In the genomic region with DNA sequence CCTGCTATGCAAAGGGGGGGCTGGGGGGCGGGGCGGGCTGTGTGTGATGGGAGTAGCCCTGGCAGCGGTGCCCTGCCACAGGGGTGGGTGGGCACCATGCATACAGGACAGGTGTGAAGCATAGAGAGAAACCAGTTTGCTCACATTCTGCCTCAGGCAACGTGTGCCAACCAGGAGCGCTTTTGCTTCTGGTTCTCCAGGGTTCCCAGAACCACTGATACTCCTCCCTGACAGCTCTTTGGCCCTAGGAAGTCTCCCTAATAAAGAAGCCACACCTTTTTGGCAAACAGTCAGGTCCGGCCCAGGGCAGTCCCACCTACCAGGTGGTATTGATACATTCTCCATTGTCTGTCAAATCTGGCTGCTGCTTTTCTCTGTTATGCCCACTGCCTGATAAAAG, we compare ENCODE assay signal across 12 mouse cellular contexts. TPM values are rescaled to one million over a fixed set of nuclear protein-coding genes. Genes with fewer than 3 reads are reported as not detected.
DNase-seq lines count a peak whose midpoint lies in the region; ATAC-seq lines count a peak whose summit lies in the region.
"Had no signal": no experiment of that assay in that cellular context is flagged by ENCODE, and none has a peak within 500 bp of the region (broad histone marks: within the 10 kb centered on the region; RNA-seq: fewer than 3 reads in every experiment).

No protein-coding gene starts in this region.

- no peak for DNase-seq in liver
- no peak for DNase-seq in liver, embryonic 13.5 days
- DNase-seq in layer of hippocampus, adult 18-20 months (ENCODE audit: low spot score in 2 of 2) = no peak
- DNase-seq in ovary, postnatal 10 days (ENCODE audit: low spot score) = no peak
- DNase-seq: cerebellum, adult 9-11 months; gastrocnemius, postnatal 36 days; kidney, postnatal 14 days; spleen, adult 18-20 months had no signal

- H3K27me3 ChIP-seq in liver, embryonic 12.5 days (replicated peaks) = no peaks in the 10 kb centered on the region
- H3K27me3 ChIP-seq in intestine, embryonic 15.5 days (replicated peaks) = no peaks in the 10 kb centered on the region
- no peaks in the 10 kb centered on the region for H3K27me3 ChIP-seq in liver, embryonic 13.5 days
- H3K27me3 ChIP-seq in stomach, embryonic 14.5 days (ENCODE audit: control insufficient read depth, insufficient read depth, low read length) = no peaks in the 10 kb centered on the region
- H3K27me3 ChIP-seq: forebrain, embryonic 13.5 days had no signal

- H3K4me1 ChIP-seq in liver, embryonic 12.5 days = peaks cover 66% of the 10 kb centered on the region
- H3K4me1 ChIP-seq in intestine, embryonic 15.5 days (replicated peaks) = peaks cover 6% of the 10 kb centered on the region; the same call in 1 of the 2 replicates
- peaks cover 89% of the 10 kb centered on the region for H3K4me1 ChIP-seq in liver, embryonic 13.5 days (replicated peaks)
- H3K4me1 ChIP-seq in stomach, embryonic 14.5 days (ENCODE audit: control insufficient read depth, insufficient read depth, low read length) = no peaks in the 10 kb centered on the region
- H3K4me1 ChIP-seq: forebrain, embryonic 13.5 days had no signal

- peak overlapping the region; percentile 23; the same call in 1 of the 2 replicates for H3K27ac ChIP-seq in liver, embryonic 12.5 days
- H3K27ac ChIP-seq in intestine, embryonic 15.5 days = no peak overlapping the region
- H3K27ac ChIP-seq in liver, embryonic 13.5 days = peak overlapping the region; percentile 98
- H3K27ac ChIP-seq in stomach, embryonic 14.5 days (ENCODE audit: low read length) = no peak overlapping the region
- H3K27ac ChIP-seq: forebrain, embryonic 13.5 days had no signal

- no peaks in the 10 kb centered on the region for H3K36me3 ChIP-seq in liver, embryonic 12.5 days
- no peaks in the 10 kb centered on the region for H3K36me3 ChIP-seq in intestine, embryonic 15.5 days
- H3K36me3 ChIP-seq in liver, embryonic 13.5 days = no peaks in the 10 kb centered on the region
- H3K36me3 ChIP-seq in stomach, embryonic 14.5 days (ENCODE audit: control insufficient read depth, insufficient read depth, low read length) = no peaks in the 10 kb centered on the region

- no peak overlapping the region for H3K4me3 ChIP-seq in liver, embryonic 12.5 days
- H3K4me3 ChIP-seq in intestine, embryonic 15.5 days (replicated peaks) = no peak overlapping the region
- H3K4me3 ChIP-seq in liver, embryonic 13.5 days (replicated peaks) = no peak overlapping the region
- H3K4me3 ChIP-seq in stomach, embryonic 14.5 days (ENCODE audit: low read depth, low read length) = no peak overlapping the region
- H3K4me3 ChIP-seq: forebrain, embryonic 13.5 days had no signal

- no peak overlapping the region for H3K4me2 ChIP-seq in liver, embryonic 12.5 days
- no peak overlapping the region for H3K4me2 ChIP-seq in intestine, embryonic 15.5 days (replicated peaks)
- H3K4me2 ChIP-seq in liver, embryonic 13.5 days = no peak overlapping the region
- no peak overlapping the region for H3K4me2 ChIP-seq in stomach, embryonic 14.5 days (replicated peaks; ENCODE audit: low read depth, low read length)
- H3K4me2 ChIP-seq: forebrain, embryonic 13.5 days had no signal

- no peak for ATAC-seq in liver, embryonic 12.5 days
- ATAC-seq in intestine, embryonic 15.5 days = peak; percentile 48
- ATAC-seq in liver, embryonic 13.5 days (ENCODE audit: low read depth) = no peak
- peak; percentile 33; the same call in 1 of the 2 replicates for ATAC-seq in stomach, embryonic 14.5 days (ENCODE audit: insufficient number of reproducible peaks, insufficient read depth, low FRiP score, low read depth)
- ATAC-seq: forebrain, embryonic 13.5 days had no signal

- H3K9ac ChIP-seq in liver, embryonic 12.5 days = no peak overlapping the region
- no peak overlapping the region for H3K9ac ChIP-seq in intestine, embryonic 15.5 days
- no peak overlapping the region for H3K9ac ChIP-seq in liver, embryonic 13.5 days
- H3K9ac ChIP-seq in stomach, embryonic 14.5 days (replicated peaks; ENCODE audit: low read depth, low read length) = no peak overlapping the region
- H3K9ac ChIP-seq: forebrain, embryonic 13.5 days had no signal

- 59% methylated on average over 6 of the region's 6 CpGs for WGBS in liver, embryonic 12.5 days (ENCODE audit: insufficient replicate concordance)
- WGBS in intestine, embryonic 15.5 days = 56% methylated on average over 6 of the region's 6 CpGs
- 68% methylated on average over 6 of the region's 6 CpGs for WGBS in liver, embryonic 13.5 days (ENCODE audit: insufficient replicate concordance)
- WGBS in stomach, embryonic 14.5 days = 66% methylated on average over 6 of the region's 6 CpGs

- no peaks in the 10 kb centered on the region for H3K9me3 ChIP-seq in liver, embryonic 12.5 days (replicated peaks)
- H3K9me3 ChIP-seq in intestine, embryonic 15.5 days = no peaks in the 10 kb centered on the region
- H3K9me3 ChIP-seq in liver, embryonic 13.5 days (replicated peaks) = no peaks in the 10 kb centered on the region
- no peaks in the 10 kb centered on the region for H3K9me3 ChIP-seq in stomach, embryonic 14.5 days (ENCODE audit: control insufficient read depth, low read depth, low read length)
- H3K9me3 ChIP-seq: forebrain, embryonic 13.5 days had no signal

RNA-seq across cellular contexts. Expression of gene Cenpu, which starts 8.2 kb away (rescaled TPM):
- 20.7 and 22.2 TPM in 2 replicates for polyA plus RNA-seq in liver, embryonic 12.5 days (2016; fragmentation: Nextera tagmentation; extraction: Ambion mirVana)
- polyA plus RNA-seq in intestine, embryonic 15.5 days (2015; fragmentation: Nextera tagmentation; extraction: Ambion mirVana) = 10.8 and 13.9 TPM in 2 replicates
- polyA plus RNA-seq in liver, embryonic 13.5 days (2015; fragmentation: Nextera tagmentation; extraction: Ambion mirVana) = 21.6 and 25.9 TPM in 2 replicates
- 14.4 and 15.3 TPM in 2 replicates for polyA plus RNA-seq in stomach, embryonic 14.5 days (2014; fragmentation: Nextera tagmentation; extraction: Ambion mirVana)
- 1 to 10 TPM; 1.4 to 2.1 TPM for total RNA-seq in layer of hippocampus, adult 18-20 months (2021)

Comparison
In these comparisons a context has a peak if more than half of its experiments do, and no peak if none do; other contexts are left out.
1. ATAC-seq: peak in intestine, embryonic 15.5 days (single experiment) and stomach, embryonic 14.5 days (single experiment); none in liver, embryonic 12.5 days (single experiment) and liver, embryonic 13.5 days (single experiment).
2. H3K27ac ChIP-seq: peak in liver, embryonic 12.5 days (single experiment) and liver, embryonic 13.5 days (single experiment); none in intestine, embryonic 15.5 days (single experiment) and stomach, embryonic 14.5 days (single experiment).